Mouse (Mus musculus) hindbrain, postnatal 0 days (tissue): ENCODE measurements at regions not wholly inside any gene's neighbourhood (a gene's known extent, or its start where the extent isn't known, plus 50 kb on each side); places are given as distances from the start of the nearest gene placed in this dataset.
A peak's percentile ranks its signal among the peaks of the same experiment; 100 is the strongest.

Experiments
- ATAC-seq: fragments of 200-750 bp; cut with Nextera tagmentation; 2 replicates; pipeline ENCODE4 v1.8.0; 2017; ENCODE audit warnings: mild to moderate bottlenecking, moderate TSS enrichment, moderate library complexity
- DNase-seq: peaks from one replicate; pipeline ENCODE4 v3.0.0-alpha.2; 2015; ENCODE audit warnings: low spot score
- H3K27ac ChIP-seq: fragments of 300-500 bp; sonication (generic); 2 replicates; pipeline ENCODE4 v1.5.1; 2014; ENCODE audit warnings: mild to moderate bottlenecking
- H3K27me3 ChIP-seq: fragments of 300-500 bp; sonication (generic); 2 replicates; pipeline ENCODE4 v1.6.1; 2014; ENCODE audit warnings: low read length, mixed read lengths; ENCODE audit not compliant: insufficient read depth
- H3K36me3 ChIP-seq: fragments of 300-500 bp; sonication (generic); 2 replicates; pipeline ENCODE4 v1.6.1; 2014; ENCODE audit warnings: low read length, mixed read lengths; ENCODE audit not compliant: insufficient read depth
- H3K4me1 ChIP-seq: fragments of 300-500 bp; sonication (generic); 2 replicates; pipeline ENCODE4 v1.6.1; 2014; ENCODE audit warnings: antibody characterized with exemption, low read length, mixed read lengths; ENCODE audit not compliant: insufficient read depth
- H3K4me2 ChIP-seq: fragments of 300-500 bp; sonication (generic); 2 replicates; pipeline ENCODE4 v1.6.1; 2014; ENCODE audit warnings: low read depth, mild to moderate bottlenecking, low read length, moderate library complexity, mixed read lengths
- H3K4me3 ChIP-seq: fragments of 300-500 bp; sonication (generic); 2 replicates; pipeline ENCODE4 v1.5.1; 2014; ENCODE audit warnings: low read length
- H3K9ac ChIP-seq: fragments of 300-500 bp; sonication (generic); replicated peaks from 2 replicates; pipeline ENCODE4 v1.6.1; 2014; ENCODE audit warnings: mild to moderate bottlenecking, low read length, moderate library complexity, mixed read lengths
- H3K9me3 ChIP-seq: fragments of 300-500 bp; sonication (generic); 2 replicates; pipeline ENCODE4 v1.6.1; 2016; ENCODE audit warnings: low read length, mixed read lengths
- CTCF ChIP-seq: IDR thresholded peaks from 2 replicates; pipeline ENCODE4 v1.5.1; 2016; ENCODE audit warnings: antibody characterized with exemption, control low read depth, low read depth
- WGBS: fragments of 180-500 bp; shearing (Covaris S2); extraction: QIAGEN DNeasy Blood & Tissue Kit; methylation state at CpG from one replicate; pipeline ENCODE4 v1.1.7; 2014; 5-methylcytosine and 5-hydroxymethylcytosine counted together

GRCm38 (mm10) chr8:113317169-113317568, 318.2 kb upstream of the Mon1b start:
- Histone ChIP-seq H3K9me3 (no peaks in the 10 kb centered on the region), H3K4me2 (no peak overlapping the region), H3K4me3 (no peak overlapping the region), H3K9ac (no peak overlapping the region), H3K4me1 (0 out of 2 replicates have a peak, but pooled peaks cover 3% of the 10 kb centered on the region), H3K36me3 (no peaks in the 10 kb centered on the region), H3K27me3 (no peaks in the 10 kb centered on the region), H3K27ac (no peak overlapping the region)
- WGBS = 20% methylated on average over 3 of the region's 3 CpGs
- no peak for ATAC-seq
- peak; percentile 74 for DNase-seq
- TF ChIP-seq CTCF = no peak

- Histone ChIP-seq H3K4me1 (no peaks in the 10 kb centered on the region), H3K9me3 (no peaks in the 10 kb centered on the region), H3K9ac (no peak overlapping the region), H3K4me3 (no peak overlapping the region), H3K27ac (no peak overlapping the region), H3K27me3 (no peaks in the 10 kb centered on the region), H3K4me2 (no peak overlapping the region), H3K36me3 (no peaks in the 10 kb centered on the region)
- WGBS = 36% methylated on average over 6 of the region's 6 CpGs
- peak; percentile 31 for DNase-seq
- TF ChIP-seq CTCF = no peak
- no peak for ATAC-seq
These were observed 303.8 kb upstream of the Mon1b start for GRCm38 (mm10) chr8:113331576-113331975.

- H3K4me1 ChIP-seq = no peaks in the 10 kb centered on the region
- 44% methylated on average over 10 of the region's 10 CpGs for WGBS
- no peak overlapping the region for H3K4me3 ChIP-seq
- no peaks in the 10 kb centered on the region for H3K27me3 ChIP-seq
- DNase-seq (no peak), ATAC-seq (no peak)
- no peak overlapping the region for H3K4me2 ChIP-seq
- H3K36me3 ChIP-seq = no peaks in the 10 kb centered on the region
- no peak overlapping the region for H3K27ac ChIP-seq
- no peaks in the 10 kb centered on the region for H3K9me3 ChIP-seq
- H3K9ac ChIP-seq = no peak overlapping the region
- TF ChIP-seq CTCF = no peak
These were observed 294.1 kb upstream of the Mon1b start for GRCm38 (mm10) chr8:113341306-113341705.

GRCm38 (mm10) chr8:113361900-113362299, 273.5 kb upstream of the Mon1b start:
- WGBS = 65% methylated on average over 7 of the region's 7 CpGs
- ATAC-seq (no peak), DNase-seq (no peak)
- H3K9ac ChIP-seq = no peak overlapping the region
- H3K4me3 ChIP-seq = no peak overlapping the region
- no peaks in the 10 kb centered on the region for H3K4me1 ChIP-seq
- no peaks in the 10 kb centered on the region for H3K9me3 ChIP-seq
- TF ChIP-seq CTCF = no peak
- no peaks in the 10 kb centered on the region for H3K27me3 ChIP-seq
- no peak overlapping the region for H3K4me2 ChIP-seq
- no peaks in the 10 kb centered on the region for H3K36me3 ChIP-seq
- no peak overlapping the region for H3K27ac ChIP-seq

- ATAC-seq = no peak
- DNase-seq = no peak
These were observed 271.2 kb upstream of the Mon1b start for GRCm38 (mm10) chr8:113364181-113364580.

GRCm38 (mm10) chr8:113383517-113383916, 251.9 kb upstream of the Mon1b start:
- Histone ChIP-seq H3K9me3 (no peaks in the 10 kb centered on the region), H3K27ac (no peak overlapping the region), H3K4me3 (no peak overlapping the region), H3K36me3 (no peaks in the 10 kb centered on the region), H3K27me3 (no peaks in the 10 kb centered on the region), H3K4me2 (no peak overlapping the region), H3K4me1 (no peaks in the 10 kb centered on the region), H3K9ac (no peak overlapping the region)
- ATAC-seq (no peak), DNase-seq (no peak)
- WGBS = 30% methylated on average over 3 of the region's 3 CpGs
- no peak for TF ChIP-seq CTCF

More at GRCm38 (mm10) chr8:113364181-113364580, 271.2 kb upstream of the Mon1b start:
- H3K4me2 ChIP-seq = no peak overlapping the region
- H3K9ac ChIP-seq = no peak overlapping the region
- H3K27me3 ChIP-seq = no peaks in the 10 kb centered on the region
- H3K4me1 ChIP-seq = no peaks in the 10 kb centered on the region
- H3K27ac ChIP-seq = no peak overlapping the region
- WGBS = 96% methylated on average over 13 of the region's 13 CpGs
- no peak overlapping the region for H3K4me3 ChIP-seq
- no peaks in the 10 kb centered on the region for H3K9me3 ChIP-seq
- TF ChIP-seq CTCF = no peak
- no peaks in the 10 kb centered on the region for H3K36me3 ChIP-seq

GRCm38 (mm10) chr8:113383974-113384373, 251.4 kb upstream of the Mon1b start:
- Histone ChIP-seq H3K9me3 (no peaks in the 10 kb centered on the region), H3K27me3 (no peaks in the 10 kb centered on the region), H3K4me2 (no peak overlapping the region), H3K36me3 (no peaks in the 10 kb centered on the region), H3K9ac (no peak overlapping the region), H3K4me1 (no peaks in the 10 kb centered on the region), H3K4me3 (no peak overlapping the region), H3K27ac (no peak overlapping the region)
- no peak for TF ChIP-seq CTCF
- 59% methylated on average over 4 of the region's 4 CpGs for WGBS
- no peak for ATAC-seq
- DNase-seq = no peak
